Mouse (Mus musculus) cerebellum, adult 9-10 months (tissue): Measurements from ENCODE around the gene Adamts15.

ENCODE experiments used
- DNase-seq: peaks from one replicate; pipeline ENCODE4 v3.0.0; 2022

Gene Adamts15

DNA sequence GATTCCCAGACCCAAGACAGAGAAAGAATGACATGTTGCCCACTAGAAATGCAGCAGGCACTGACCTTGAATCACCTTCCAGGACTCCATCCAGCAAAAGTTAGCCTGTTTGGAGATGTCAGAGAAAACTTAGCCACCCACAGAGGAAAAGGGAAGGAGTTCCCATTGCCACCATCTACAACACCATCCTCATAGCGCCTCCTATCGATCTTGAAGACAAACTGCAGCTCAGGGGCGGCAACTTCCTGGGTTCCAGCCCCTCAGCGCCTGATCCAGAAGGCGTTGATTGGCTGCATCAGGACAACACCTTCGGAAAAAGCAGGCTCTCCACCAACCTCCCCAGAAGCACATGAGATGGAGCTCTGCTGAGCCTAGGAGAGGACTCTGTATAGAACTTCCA, 1.5 kb downstream of the Adamts15 start:
- DNase-seq = peak; percentile 35

DNA sequence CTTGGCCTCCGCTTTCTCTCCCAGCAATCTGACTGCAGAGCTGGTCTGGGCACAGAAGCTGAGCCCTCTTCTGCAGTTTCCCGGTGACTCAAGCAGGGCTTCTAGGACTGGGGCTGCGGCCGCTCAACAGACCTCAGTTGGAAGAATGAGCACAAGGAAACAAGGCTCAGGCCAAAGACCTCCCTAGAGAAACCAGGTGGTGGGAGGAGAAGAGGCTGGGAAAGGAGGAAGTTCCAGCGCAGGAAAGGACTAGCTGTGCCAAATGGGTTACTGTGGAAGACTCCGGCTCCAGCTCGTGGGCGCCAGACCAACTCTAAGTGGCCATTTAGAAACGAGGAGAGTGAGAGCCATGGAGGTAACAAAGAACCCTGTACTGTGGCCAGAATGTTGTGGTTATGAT, 2.6 kb downstream of the Adamts15 start:
- DNase-seq = no peak

DNA sequence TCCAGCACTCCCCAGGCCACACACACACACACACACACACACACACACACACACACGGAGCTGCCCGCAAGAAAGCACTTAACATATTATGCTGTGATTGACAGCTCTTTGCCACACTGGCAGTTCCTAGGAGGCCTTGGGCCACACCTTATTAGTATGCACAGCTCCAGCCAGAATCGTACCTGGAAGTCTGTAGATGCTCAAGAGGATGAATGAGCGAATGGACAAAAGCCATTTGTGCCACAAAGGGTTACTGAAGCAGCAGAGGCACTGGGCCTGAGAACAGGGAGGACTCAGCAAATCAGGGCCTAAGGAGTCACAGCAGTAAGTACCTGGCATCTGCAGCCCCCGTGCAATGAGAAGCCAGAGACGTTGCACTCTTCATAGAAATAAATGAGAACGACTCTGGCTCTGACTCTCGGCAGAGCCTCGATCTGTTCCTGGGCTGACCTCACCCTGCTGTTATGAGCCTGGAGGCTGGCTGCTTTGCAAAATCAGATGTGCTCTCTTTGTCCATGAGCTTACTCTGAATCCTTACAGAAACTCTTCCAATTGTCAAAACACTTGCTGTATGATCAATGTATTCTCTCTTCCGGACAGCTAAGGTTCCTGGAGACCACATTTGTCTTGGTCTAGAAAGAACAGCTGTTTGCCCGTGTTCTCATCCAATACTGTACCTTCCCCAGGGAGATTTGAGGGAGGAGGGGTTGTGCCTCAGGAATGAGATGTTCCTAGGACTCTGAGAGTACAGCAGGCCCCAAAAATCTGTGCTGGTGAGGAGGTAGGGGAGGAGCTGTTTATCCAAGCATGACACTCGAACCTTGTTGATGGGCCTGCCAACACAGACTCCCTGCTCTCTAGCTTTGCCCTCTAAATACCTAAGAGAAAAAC, 3.5 kb downstream of the Adamts15 start:
- DNase-seq = no peak

DNA sequence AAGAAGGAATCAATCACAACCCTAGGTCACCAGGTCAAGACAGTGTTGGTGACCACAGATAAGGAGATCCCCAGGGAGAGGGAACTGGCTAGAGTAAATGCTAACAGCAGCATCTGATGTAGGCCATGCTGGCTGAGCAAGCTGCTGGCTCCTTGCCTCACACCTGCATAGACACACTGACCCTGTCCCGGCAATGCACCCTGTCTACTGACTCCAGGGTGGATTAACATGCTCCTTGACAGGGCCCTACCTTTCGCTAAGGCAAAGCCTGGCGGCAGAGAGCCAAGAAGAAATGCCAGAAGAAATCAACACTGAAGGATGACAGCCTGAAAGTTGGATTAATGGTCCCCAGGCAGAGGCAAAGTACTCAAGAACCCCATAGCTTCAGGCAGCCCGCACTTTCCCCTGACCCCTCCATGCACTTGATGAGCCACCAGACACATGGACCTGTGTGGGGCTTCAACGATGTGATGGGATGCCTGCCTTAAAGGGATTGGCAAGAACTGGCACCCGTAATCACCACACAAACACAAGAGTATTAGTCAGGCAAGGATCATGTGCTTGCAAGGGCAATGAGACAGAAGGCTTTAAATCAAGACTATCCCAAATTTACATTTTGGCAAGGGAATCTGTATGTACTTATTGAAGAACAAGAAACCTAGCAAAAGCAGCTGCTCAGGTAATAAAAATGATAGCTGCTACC, 5.8 kb downstream of the Adamts15 start:
- no peak for DNase-seq

DNA sequence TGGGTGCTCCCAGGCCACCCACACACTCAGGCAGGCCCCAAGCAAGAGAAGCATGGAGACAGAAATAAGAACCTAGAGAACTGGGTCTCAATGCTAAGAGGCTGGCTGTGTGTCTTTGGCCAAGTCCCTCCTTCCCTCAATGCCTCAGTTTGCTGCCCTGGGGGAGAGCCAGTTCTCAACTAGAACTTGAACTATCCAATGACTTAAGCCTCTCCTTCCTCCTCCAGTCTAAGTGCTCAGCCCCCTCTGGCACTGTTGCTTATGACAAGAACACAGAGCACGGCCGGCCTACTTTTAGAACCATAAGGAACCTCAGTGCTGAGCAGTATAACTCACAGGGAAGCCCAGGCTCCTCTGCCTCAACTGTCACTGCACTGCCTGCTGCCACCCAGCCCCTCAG, 8.0 kb downstream of the Adamts15 start:
- DNase-seq = no peak

DNA sequence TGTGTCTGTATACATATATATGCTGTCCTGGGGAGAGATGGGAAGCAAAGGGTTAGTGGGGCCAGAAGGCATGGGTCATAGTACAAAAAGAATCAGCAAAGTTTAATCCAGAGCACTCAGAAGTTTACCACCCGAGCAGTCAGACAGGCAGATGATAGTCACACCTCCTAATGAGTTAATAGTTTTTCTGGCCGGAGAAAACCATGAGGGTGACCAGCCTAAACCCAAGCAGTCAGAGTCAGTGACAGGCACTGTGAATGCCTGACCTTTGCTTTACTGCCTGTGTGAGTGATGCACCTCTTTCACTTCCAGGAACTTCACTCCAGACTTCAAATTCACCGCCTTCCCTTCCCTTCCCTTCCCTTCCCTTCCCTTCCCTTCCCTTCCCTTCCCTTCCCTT, 8.8 kb downstream of the Adamts15 start:
- DNase-seq = no peak

DNA sequence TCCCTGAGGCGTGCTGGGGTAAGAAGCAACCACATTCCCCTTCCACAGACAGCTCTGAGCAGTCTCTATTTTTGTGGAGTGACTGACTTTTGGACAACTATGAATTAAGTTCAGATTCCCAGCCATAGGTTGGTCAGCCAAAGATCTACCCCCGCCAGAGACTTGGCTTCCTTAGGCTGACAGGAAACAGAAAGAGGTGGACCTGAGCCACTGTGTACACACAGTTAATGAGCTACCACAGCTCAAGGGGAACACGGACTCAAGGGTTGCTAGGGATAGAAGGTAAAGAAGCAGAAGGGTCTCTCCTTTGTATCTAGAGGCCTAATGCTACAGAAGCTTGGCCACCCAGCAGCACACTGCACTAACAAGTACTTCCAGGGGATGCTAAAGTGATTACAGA, 10.1 kb downstream of the Adamts15 start:
- DNase-seq = no peak

DNA sequence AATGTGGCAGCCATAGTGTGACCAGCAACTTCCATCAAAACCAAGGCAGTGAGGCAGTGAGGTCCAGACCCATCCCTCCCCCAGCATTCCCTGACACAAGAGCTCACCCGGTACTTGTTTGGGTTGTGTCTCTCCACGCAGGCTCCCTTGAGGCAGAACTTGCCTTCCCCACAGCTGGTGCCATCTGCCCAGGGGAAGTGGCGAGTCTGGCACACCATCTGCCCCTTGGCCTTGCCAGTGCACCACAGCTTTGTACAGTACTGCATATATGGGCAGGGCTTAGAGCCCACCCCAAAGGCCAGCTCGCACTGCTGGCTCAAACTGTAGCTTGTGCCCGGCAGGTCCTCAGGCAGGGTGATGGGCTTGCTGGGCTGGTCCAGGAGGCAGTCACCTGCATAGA, 11.8 kb downstream of the Adamts15 start:
- DNase-seq = no peak

DNA sequence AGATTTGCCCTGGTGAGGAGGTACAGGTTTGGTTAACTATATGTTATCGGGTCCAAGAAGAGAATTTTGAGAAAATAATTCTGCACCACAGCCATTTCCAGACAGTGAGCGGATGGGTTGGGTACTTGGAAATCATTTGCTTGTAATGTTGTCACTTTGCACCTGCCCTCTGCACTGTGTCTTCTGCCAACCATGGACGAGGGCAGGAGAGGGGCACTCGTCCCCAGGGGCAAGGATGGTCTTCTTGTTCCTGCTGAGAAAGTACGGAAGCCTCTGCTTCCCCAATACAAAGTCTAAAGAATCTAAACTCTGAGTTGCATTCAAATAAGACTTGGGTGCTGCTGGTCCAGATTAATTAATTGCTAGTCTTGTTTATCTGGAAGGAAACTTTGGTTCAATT, 13.3 kb downstream of the Adamts15 start:
- no peak for DNase-seq

DNA sequence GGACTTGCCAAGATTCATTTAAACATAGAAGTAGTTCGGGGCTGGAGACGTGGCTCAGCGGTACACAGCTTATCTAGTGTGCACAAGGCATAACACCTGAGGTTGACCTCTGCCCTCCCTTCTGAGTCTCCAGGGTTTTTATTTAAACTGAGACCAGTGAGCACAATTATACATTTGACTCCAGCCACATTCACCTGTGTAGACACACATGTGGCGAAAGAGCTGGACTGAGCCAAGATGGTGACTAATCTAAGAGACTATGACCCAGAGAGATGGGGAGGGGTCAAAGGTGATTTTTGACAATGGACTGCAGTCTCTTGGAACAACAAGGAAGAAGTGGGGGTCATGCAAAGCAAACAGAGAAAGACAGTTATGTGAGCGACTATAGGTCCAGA, 14.0 kb downstream of the Adamts15 start:
- no peak for DNase-seq

DNA sequence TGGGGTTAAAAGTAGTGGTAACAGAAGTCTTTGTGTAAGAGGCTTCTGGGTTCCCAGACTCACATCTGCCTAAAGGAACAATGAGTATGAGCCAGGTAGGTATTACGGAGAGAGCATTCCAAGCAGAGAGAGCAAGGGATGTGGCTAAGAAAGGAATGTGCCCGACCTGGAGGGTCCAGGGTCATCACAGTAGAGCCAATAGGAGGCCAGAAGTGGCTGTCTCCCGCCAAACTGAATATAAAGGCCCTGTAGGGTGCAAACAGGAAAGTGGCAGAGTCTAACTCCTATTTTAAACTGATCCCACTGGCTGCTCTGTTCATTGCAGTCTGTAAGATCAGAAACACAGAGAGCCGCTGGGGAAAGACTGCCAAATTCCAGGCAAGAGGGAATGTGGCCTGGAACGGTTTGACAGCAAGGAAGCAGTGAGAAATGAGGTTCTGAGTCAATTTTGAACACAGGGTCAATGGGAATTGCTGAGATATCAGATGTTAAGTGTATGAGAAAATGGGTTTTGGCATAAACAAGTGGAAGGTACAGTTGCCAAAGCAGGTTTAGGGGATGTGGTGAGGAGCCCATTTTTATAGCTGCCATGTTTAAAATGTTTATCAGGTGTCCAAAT, 14.5 kb downstream of the Adamts15 start:
- no peak for DNase-seq

DNA sequence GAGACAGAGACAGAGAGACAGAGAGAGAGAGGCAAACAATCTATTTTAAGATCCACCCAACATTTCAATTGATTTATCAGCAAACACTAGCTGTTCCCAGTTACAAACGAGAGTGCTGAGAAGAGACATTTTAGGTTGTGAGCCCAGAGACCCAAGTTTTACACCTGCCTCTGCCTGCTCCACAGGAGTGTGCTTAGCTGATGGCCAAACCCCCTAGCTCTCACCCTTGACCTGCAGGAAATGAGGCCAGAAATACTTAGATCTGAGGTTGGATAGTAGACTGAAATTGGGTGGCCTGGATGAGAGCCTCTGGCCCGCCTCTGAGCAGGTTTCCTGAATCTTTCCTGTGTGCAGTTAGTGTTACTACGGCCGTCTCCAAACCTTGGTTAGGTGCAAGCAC, 15.8 kb downstream of the Adamts15 start:
- no peak for DNase-seq

DNA sequence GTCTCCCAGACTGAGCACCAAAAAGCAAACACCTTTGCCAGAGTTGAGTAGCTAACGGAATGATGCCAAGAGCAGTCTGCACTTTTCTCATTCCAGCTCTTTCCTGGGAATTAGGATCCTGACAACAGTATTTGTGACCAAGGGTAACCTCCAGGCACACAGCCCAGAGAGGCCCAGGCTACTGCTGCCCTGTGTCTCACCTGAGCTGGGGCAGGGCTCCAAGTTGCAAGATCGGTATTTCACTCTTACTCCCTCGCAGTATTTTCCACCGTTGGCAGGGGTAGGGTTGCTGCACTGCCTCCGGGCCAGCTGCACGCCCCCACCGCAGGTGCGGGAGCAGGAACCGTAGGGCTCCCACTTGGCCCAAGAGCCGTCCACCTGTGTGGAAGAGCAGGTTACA, 16.4 kb downstream of the Adamts15 start:
- DNase-seq = no peak

DNA sequence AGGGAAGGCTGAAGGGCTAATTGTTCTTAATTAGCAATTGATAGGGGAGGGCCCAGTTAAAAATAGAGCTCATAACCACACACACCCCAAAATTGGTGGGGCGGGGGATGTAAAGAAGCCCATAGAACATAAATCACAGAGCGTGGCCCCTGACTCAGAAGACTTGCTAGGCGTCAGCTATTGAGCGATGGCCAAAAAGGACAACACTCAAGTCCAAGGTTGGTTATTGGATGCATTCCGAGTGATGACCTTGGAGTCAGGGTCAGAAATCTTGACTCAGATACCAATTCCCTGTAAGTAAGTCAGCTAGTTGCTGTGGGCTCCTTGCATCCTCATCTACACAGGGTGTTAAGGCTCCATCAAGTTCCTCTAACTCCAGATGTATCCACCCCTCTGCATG, 19.0 kb downstream of the Adamts15 start:
- no peak for DNase-seq

DNA sequence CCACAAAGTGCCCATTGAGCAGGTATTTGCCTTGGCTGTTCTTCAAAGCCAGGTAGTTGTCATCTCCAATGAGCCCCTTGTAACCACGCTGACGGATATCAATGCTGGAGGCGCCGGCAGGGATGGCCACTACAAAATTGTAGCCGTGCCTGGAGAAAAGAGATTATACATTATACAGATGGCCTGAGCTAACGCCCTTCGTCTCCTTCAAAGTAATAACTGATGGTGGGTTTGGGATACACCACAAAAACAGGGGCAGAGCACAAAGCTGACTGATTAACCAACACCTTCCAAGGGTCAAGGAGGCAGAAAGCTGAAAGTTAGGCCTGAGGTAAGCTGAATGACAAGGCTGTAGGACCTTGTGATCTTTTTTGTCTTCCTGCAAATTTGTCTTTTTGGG, 19.6 kb downstream of the Adamts15 start:
- DNase-seq = no peak

DNA sequence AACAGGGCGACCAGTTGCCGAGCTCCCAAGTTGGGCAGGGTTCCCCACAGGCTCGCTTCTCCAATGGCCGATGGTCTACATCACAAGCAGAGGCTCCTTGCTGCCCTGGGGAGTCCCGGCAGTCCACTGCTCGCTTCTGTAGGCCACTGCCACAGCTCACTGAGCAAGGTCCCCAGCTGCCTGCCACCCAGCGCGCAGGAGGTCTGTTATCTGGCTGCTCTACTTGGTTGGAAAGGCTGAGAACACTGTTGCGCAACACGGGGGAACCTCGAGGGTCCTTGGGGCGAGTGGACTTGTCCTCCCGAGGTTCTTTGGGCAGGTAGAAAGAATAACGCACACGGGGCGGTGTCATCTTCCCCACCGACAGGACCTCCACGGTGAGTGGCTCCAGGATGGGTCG, 20.1 kb downstream of the Adamts15 start:
- no peak for DNase-seq

DNA sequence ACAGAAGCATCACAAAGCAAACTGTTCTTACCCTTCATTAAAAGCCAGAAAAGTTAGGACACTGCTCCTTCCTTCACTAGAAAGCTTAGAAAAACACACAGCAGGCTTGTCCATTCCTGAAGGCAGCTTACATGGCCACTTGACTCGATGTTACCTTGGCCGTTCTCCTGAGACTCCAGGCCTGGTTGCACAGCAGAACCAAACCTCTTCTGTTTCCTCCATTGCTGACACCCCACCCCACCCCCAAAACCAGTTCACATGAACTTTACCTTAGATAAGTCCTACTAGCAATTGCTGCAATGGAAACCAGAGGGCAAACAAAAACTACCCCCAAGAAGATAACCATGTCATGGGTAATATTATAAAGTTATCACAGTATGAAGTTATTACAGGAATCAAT, 25.1 kb downstream of the Adamts15 start:
- no peak for DNase-seq

DNA sequence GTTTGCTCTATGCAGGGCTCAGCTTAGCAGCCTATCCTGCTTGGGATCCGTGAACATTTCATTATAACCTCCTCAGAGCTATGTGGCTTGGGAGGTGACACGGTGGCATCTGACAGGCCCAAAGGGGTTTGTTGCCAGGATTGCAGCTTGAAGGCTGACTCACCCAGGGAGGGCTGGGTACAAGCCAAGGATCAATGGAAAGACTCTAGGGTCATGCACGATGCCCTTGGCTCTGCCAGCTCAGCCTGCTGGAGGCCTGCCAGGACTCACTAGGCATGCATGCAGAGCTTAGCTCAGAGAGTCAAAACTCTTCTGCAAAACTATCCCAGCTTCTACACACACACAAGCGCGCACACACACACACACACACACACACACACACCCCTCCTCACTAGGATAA, 25.5 kb downstream of the Adamts15 start:
- peak; percentile 66 for DNase-seq

DNA sequence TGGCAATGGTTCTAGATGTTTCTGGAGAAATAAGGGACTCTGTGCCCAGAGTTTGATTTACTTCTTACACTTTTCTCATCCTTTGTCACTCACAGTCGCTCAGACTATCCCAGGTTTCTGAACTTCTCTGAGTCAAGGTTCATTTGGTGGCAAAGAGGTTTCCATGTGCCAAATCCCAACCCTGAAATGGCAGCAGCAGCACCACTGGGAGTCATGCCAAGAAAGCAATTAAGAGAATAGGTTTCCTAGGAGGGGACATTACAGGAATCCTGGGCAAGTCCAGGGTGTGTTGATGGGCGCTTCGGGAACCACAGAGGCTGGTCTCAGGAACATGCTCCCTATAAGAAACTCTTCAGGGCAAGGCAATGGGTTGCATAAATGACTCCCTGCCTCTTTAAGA, 26.6 kb downstream of the Adamts15 start:
- DNase-seq = no peak

DNA sequence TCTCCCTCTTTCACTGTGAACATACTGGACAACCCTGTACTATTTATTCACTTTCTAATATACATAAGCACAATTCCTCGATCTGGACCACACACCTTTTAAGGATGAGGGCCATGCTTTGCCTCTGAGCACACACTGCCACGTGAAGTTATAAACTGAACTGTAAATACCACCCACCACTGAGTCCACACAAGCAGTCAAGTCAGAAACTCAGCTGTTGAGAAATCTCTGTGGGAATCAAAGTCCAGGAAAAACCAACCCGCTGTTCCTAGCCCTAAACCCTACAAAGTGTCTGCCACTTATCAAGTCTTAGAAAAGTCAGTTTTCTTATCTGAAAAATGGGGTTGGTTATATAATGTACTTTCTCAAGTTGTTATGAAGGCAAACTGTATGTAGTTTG, 36.0 kb downstream of the Adamts15 start:
- DNase-seq = no peak

DNA sequence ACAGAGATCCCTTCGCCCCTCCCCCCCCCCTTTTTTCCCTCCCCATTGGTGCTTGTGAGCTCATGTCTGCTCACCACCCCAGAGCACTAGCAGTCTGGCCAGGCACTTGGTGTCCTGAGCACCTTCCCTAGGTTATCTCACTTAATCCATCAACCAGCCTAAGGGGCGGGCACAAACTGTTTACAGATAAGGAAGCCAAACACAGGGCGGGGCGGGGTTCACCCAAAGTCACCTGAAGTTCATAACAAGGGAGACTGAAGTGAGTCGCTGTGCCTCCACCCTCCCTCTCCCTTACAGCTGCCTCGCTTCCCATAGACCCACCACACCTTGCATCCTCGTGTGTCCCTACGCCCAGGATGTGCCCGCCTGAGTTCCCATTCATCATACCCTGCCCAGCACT, 41.7 kb downstream of the Adamts15 start:
- DNase-seq = no peak

DNA sequence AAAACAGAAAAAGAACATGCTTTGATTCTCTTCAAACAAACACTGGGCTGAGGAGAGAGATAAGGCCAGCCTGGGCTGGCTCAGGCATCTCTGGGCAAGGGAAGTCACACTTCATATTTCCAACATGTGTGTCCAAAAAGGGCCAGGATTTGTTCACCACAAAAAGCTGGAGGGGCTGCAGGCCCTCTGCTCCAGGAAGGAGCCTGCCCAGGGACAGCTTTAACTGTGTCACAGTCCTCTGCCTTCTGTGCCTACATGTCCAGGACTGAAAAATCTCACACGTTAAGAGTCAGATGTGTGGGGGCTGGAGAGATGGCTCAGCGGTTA, 42.3 kb downstream of the Adamts15 start:
- DNase-seq = no peak

DNA sequence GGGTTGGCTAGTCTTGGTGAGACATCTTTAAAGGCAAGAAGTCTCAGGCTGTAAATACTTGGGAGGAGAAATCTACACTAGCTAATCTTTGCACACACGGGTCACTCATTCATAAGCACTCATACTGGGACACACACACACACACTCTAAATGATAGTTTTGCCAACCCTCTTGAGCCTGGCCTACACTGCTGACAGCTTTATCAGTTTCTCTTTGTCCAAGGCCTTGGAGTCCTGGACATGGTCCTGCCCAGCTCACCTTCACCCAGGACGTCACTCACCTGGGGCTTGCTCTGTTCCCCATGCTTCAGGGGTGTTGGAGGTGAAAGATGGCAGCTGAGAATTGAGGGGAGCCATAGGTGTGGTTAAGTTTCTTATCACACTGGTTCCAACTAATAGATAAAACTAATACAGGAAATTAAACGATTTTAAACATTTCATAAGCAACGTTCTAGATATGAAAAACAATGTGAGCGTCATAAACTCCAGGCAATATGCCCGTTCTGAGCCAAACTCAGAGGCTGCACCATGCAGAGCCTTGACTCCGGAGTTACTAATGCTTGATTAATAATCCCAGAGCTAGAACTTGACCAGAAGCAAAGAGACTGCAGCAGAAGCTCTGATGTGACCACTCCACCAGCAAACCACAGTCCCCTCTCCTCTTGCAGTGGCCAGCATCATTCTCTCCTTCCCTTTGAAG, 42.9 kb downstream of the Adamts15 start:
- DNase-seq = no peak

DNA sequence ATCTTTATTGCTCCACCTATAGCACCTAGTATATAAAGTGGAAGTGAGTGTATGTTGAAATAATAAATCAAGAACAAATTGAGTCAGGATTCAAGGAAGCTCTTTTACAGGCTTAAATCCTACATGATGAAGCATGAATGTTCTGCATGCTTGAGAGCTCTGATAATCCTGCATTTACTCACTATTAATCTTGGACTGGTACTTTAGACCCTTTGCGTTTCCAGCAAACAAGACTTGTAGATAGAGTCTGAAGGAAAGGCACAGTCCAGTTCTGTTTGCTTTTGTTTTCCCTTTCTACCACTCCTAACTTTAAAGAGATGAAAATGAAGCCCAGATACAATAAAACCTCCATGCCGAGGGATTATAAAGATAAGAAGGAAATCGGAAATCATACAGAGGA, 45.7 kb downstream of the Adamts15 start:
- DNase-seq = no peak
